Mouse (Mus musculus): ENCODE measurements around the gene Pdk1. TPM values are rescaled to one million over a fixed set of nuclear protein-coding genes. Genes with fewer than 3 reads are reported as not detected.
"Not testable (repeated sequence)": the region's sequence is repeated elsewhere in the genome, so short reads cannot be mapped to it uniquely, and the experiment has no call there.

Gene Pdk1
- polyA plus RNA-seq, 1 experiment from 2014 or later: 40.5 TPM

DNA sequence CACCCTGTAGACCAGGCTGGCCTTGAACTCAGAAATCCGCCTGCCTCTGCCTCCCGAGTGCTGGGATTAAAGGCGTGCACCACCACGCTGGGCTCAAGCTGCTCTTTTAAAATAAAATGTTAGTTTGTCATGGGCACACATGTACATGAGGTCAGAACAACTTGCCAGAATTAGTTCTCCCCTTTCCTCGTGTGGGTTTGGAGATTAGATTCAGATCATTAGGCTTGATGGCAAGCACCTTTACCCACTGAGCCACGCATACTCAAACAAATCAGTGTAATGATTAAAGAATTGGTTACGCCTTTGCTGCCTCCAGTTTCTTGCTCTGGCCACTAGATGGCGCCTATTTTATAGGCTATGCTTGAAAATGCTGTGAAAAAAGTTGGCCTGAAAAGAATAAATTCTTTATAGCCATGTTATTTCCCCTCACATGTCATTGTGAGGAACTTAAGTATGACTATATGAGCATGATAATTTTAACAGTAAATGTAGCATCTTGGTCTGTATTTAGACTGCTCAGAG lies 25.4 kb downstream of the Pdk1 start:
- no peak overlapping the region for H3K27ac ChIP-seq (ENCODE audit: low read depth, low read length)
- no peak overlapping the region for H3K9ac ChIP-seq (ENCODE audit: low read depth, low read length)
- H3K4me1 ChIP-seq (ENCODE audit: control insufficient read depth, insufficient read depth, low read length): 0 out of 2 replicates have a peak, but pooled peaks cover 6% of the 10 kb centered on the region
- WGBS: 53% methylated on average over 8 of the region's 8 CpGs
- no peaks in the 10 kb centered on the region for H3K36me3 ChIP-seq (ENCODE audit: control insufficient read depth, insufficient read depth, low read length)
- H3K4me3 ChIP-seq (ENCODE audit: low read length): no peak overlapping the region
- H3K9me3 ChIP-seq (ENCODE audit: control insufficient read depth, low read length): no peaks in the 10 kb centered on the region
- H3K27me3 ChIP-seq (ENCODE audit: control insufficient read depth, insufficient read depth, low read length): no peaks in the 10 kb centered on the region
- 0 out of 2 replicates have a peak, but pooled peaks have one; percentile 49 for ATAC-seq (ENCODE audit: low FRiP score, low TSS enrichment)
- no peak overlapping the region for H3K4me2 ChIP-seq (replicated peaks; ENCODE audit: low read depth, low read length)

DNA sequence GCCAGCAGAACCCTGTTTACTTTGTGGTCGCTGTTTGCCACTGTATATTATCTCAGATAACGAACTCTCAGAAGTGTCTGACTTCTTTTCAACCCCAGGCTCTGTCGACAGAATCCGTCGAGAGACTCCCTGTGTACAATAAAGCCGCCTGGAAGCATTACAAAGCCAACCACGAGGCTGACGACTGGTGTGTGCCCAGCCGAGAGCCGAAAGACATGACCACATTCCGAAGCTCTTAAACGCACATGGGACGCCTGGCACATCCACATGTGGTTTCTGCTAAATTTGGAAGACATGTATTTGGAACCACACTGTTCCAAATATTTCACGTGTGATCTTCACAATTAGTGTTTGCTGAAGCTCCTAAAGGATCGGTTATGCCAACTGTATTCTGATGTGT lies 26.9 kb downstream of the Pdk1 start:
- H3K4me2 ChIP-seq (replicated peaks; ENCODE audit: low read depth, low read length): no peak overlapping the region
- ATAC-seq (ENCODE audit: low FRiP score, low TSS enrichment): no peak
- H3K4me3 ChIP-seq (ENCODE audit: low read length): no peak overlapping the region
- 92% methylated on average over 15 of the region's 15 CpGs for WGBS
- H3K9ac ChIP-seq (ENCODE audit: low read depth, low read length): no peak overlapping the region
- H3K27ac ChIP-seq (ENCODE audit: low read depth, low read length): no peak overlapping the region
- H3K27me3 ChIP-seq (ENCODE audit: control insufficient read depth, insufficient read depth, low read length): no peaks in the 10 kb centered on the region
- 0 out of 2 replicates have a peak, but pooled peaks cover 6% of the 10 kb centered on the region for H3K4me1 ChIP-seq (ENCODE audit: control insufficient read depth, insufficient read depth, low read length)
- H3K36me3 ChIP-seq (ENCODE audit: control insufficient read depth, insufficient read depth, low read length): no peaks in the 10 kb centered on the region
- no peaks in the 10 kb centered on the region for H3K9me3 ChIP-seq (ENCODE audit: control insufficient read depth, low read length)

DNA sequence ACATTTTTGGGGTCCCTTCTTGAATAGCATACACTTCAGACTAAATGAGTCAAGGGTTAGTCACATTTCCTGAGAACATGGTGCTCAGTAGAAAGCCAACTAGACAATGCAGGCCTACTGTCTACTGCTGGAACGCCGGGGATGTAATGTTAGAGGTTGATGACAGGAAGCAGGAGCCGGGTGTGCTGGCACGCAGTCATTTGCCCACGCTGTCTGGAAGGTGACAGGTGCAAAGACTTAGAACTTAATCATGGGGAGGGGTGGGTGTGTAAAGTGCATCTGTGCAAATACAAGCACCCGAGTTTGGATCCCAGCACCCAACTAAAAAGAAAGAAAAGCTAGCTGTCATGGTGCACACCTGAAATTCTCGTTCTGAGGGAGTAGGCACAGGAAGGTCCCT lies 32.1 kb downstream of the Pdk1 start:
- ATAC-seq (ENCODE audit: low FRiP score, low TSS enrichment): no peak
- H3K27ac ChIP-seq (ENCODE audit: low read depth, low read length): no peak overlapping the region
- no peak overlapping the region for H3K4me2 ChIP-seq (replicated peaks; ENCODE audit: low read depth, low read length)
- H3K4me1 ChIP-seq (ENCODE audit: control insufficient read depth, insufficient read depth, low read length): no peaks in the 10 kb centered on the region
- H3K9ac ChIP-seq (ENCODE audit: low read depth, low read length): no peak overlapping the region
- H3K36me3 ChIP-seq (ENCODE audit: control insufficient read depth, insufficient read depth, low read length): no peaks in the 10 kb centered on the region
- 87% methylated on average over 7 of the region's 7 CpGs for WGBS
- no peaks in the 10 kb centered on the region for H3K9me3 ChIP-seq (ENCODE audit: control insufficient read depth, low read length)
- no peaks in the 10 kb centered on the region for H3K27me3 ChIP-seq (ENCODE audit: control insufficient read depth, insufficient read depth, low read length)
- H3K4me3 ChIP-seq (ENCODE audit: low read length): no peak overlapping the region

DNA sequence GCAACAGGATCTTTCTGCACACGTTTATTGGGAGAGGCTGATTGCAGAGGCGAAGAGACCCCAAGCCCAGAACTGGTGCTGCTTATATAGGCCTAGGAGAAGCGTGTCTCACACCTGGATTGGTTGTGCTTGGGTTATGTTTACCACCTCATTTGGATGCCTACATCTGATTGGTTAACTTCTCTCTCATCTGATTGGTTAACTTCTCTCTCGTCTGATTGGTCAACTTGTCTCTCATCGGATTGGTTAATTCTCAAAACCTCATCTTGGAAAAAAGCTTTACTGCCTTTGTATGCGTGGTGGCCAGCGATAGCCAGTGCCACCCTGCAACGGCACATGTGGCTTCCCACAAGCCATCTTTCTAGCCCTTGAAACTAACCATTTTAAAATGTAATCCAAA lies 33.3 kb downstream of the Pdk1 start:
- not testable (repeated sequence) for H3K27me3 ChIP-seq (ENCODE audit: control insufficient read depth, insufficient read depth, low read length); H3K36me3 ChIP-seq (ENCODE audit: control insufficient read depth, insufficient read depth, low read length); H3K9me3 ChIP-seq (ENCODE audit: control insufficient read depth, low read length); H3K4me1 ChIP-seq (ENCODE audit: control insufficient read depth, insufficient read depth, low read length); H3K27ac ChIP-seq (ENCODE audit: low read depth, low read length); ATAC-seq (ENCODE audit: low FRiP score, low TSS enrichment); H3K9ac ChIP-seq (ENCODE audit: low read depth, low read length); H3K4me3 ChIP-seq (ENCODE audit: low read length); H3K4me2 ChIP-seq (replicated peaks; ENCODE audit: low read depth, low read length)
- WGBS: 94% methylated on average over 8 of the region's 8 CpGs

DNA sequence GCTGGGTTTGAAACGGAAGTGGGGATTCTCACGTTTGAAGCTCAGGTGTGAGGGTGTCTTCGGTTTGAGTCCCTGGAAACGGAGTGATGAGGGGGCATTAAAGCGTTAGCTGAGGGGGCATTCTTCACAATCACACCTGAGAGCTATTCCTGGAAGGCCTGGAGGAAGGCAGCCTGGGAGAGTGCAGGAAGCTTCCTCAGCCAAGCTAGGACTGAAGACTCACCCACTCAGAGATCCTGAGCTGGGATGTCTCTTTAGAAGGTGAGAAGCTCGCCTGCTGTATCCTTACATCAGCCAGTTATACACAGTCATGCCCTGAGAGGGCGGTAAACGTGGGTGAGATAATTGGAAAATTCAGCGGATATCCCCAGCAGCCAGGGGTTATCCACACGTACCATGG lies 40.9 kb downstream of the Pdk1 start:
- Histone ChIP-seq H3K9me3 (ENCODE audit: control insufficient read depth, low read length) (no peaks in the 10 kb centered on the region), H3K9ac (ENCODE audit: low read depth, low read length) (no peak overlapping the region), H3K27me3 (ENCODE audit: control insufficient read depth, insufficient read depth, low read length) (no peaks in the 10 kb centered on the region), H3K36me3 (ENCODE audit: control insufficient read depth, insufficient read depth, low read length) (no peaks in the 10 kb centered on the region), H3K4me2 (replicated peaks; ENCODE audit: low read depth, low read length) (no peak overlapping the region), H3K4me1 (ENCODE audit: control insufficient read depth, insufficient read depth, low read length) (no peaks in the 10 kb centered on the region), H3K4me3 (ENCODE audit: low read length) (no peak overlapping the region), H3K27ac (ENCODE audit: low read depth, low read length) (no peak overlapping the region)
- 76% methylated on average over 10 of the region's 10 CpGs for WGBS
- no peak for ATAC-seq (ENCODE audit: low FRiP score, low TSS enrichment)

DNA sequence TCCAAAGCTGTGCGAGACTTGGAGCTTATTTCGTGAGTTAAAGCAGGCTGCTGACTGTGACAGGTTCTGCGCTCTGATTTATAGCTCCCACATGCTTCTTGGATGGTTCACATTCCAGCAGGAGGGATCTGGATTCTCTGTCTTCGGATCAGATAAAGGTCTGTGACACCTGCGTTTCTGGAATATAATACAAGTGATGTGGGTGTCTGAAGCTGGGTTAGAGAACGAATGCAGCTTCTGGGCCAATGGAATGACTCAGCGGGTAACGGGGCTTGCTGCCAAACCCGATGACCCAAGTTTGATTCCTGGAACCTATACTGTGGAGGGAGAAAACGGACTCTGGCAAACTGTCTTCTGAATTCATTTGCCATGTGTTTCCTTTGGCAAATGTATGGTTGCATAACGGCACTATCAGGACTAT lies 46.2 kb downstream of the Pdk1 start:
- no peak overlapping the region for H3K27ac ChIP-seq (ENCODE audit: low read depth, low read length)
- no peaks in the 10 kb centered on the region for H3K27me3 ChIP-seq (ENCODE audit: control insufficient read depth, insufficient read depth, low read length)
- WGBS: 45% methylated on average over 11 of the region's 11 CpGs
- ATAC-seq (ENCODE audit: low FRiP score, low TSS enrichment): peak; percentile 73; the same call in 1 of the 2 replicates
- H3K4me2 ChIP-seq (replicated peaks; ENCODE audit: low read depth, low read length): no peak overlapping the region
- H3K9me3 ChIP-seq (ENCODE audit: control insufficient read depth, low read length): no peaks in the 10 kb centered on the region
- H3K9ac ChIP-seq (ENCODE audit: low read depth, low read length): no peak overlapping the region
- H3K4me3 ChIP-seq (ENCODE audit: low read length): no peak overlapping the region
- H3K36me3 ChIP-seq (ENCODE audit: control insufficient read depth, insufficient read depth, low read length): no peaks in the 10 kb centered on the region
- no peaks in the 10 kb centered on the region for H3K4me1 ChIP-seq (ENCODE audit: control insufficient read depth, insufficient read depth, low read length)

DNA sequence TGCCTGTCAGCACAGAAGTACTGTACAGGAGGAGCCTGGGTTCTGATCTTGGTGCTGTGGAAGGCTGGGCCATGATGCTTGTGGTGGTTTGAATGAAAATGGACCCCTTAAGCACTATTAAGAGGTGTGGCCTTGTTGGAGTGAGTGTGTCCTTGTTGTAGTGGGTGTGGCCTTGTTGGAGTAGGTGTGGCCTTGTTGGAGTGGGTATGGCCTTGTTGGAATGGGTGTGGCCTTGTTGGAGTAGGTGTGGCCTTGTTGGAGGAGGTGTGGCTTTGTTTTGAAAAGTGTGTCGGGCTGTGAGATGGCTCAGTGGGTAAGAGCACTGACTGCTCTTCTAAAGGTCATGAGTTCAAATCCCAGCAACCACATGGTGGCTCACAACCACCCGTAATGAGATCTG lies 51.9 kb downstream of the Pdk1 start:
- H3K36me3 ChIP-seq (ENCODE audit: control insufficient read depth, insufficient read depth, low read length); H3K27ac ChIP-seq (ENCODE audit: low read depth, low read length); ATAC-seq (ENCODE audit: low FRiP score, low TSS enrichment); H3K27me3 ChIP-seq (ENCODE audit: control insufficient read depth, insufficient read depth, low read length); H3K9me3 ChIP-seq (ENCODE audit: control insufficient read depth, low read length); H3K4me2 ChIP-seq (replicated peaks; ENCODE audit: low read depth, low read length); H3K4me1 ChIP-seq (ENCODE audit: control insufficient read depth, insufficient read depth, low read length); H3K9ac ChIP-seq (ENCODE audit: low read depth, low read length); H3K4me3 ChIP-seq (ENCODE audit: low read length): not testable (repeated sequence)
- 90% methylated on average over 1 of the region's 2 CpGs for WGBS

DNA sequence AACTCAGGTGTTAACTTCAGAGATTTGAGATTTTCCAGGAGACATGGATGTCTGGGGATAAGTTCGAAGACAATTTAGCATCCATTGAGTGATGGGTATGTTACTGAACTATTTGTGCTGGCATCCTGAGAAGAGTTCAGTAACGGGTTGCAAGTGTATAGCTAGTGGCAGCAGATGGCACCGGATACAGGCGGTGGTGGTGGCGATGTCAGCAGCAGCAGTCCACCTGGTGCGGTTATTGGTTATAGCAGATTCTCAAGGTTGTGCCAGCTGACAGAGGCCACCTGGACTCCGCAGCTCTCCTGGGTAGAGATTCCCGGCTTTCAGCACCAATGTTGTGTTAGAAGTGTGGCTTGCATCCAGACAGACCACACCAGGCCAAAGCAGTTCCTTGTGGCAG lies 61.0 kb downstream of the Pdk1 start:
- no peak for ATAC-seq (ENCODE audit: low FRiP score, low TSS enrichment)
- no peaks in the 10 kb centered on the region for H3K27me3 ChIP-seq (ENCODE audit: control insufficient read depth, insufficient read depth, low read length)
- no peak overlapping the region for H3K4me3 ChIP-seq (ENCODE audit: low read length)
- H3K4me2 ChIP-seq (replicated peaks; ENCODE audit: low read depth, low read length): no peak overlapping the region
- H3K27ac ChIP-seq (ENCODE audit: low read depth, low read length): no peak overlapping the region
- H3K36me3 ChIP-seq (ENCODE audit: control insufficient read depth, insufficient read depth, low read length): no peaks in the 10 kb centered on the region
- 86% methylated on average over 8 of the region's 8 CpGs for WGBS
- no peaks in the 10 kb centered on the region for H3K9me3 ChIP-seq (ENCODE audit: control insufficient read depth, low read length)
- H3K9ac ChIP-seq (ENCODE audit: low read depth, low read length): no peak overlapping the region
- H3K4me1 ChIP-seq (ENCODE audit: control insufficient read depth, insufficient read depth, low read length): no peaks in the 10 kb centered on the region

DNA sequence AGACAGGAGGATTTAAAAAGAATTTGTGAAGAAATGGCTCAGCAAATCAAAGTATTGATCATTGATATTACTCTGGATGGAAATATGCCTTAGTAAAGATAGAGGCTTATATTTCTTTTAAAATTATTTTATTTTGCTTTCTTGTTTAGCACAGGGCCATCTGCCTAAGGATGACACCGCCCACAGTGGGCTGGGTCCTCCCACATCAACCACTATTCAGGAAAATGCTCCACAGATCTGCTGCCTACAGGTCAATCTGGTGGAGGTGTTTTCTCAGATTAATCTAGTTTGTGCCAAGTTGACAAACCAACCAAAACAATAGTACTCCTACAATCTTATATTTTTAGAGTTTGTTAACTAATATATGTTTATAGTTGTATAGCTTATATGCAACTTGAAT lies 63.7 kb downstream of the Pdk1 start:
- H3K9me3 ChIP-seq (ENCODE audit: control insufficient read depth, low read length): no peaks in the 10 kb centered on the region
- H3K27ac ChIP-seq (ENCODE audit: low read depth, low read length): no peak overlapping the region
- H3K4me2 ChIP-seq (replicated peaks; ENCODE audit: low read depth, low read length): no peak overlapping the region
- H3K9ac ChIP-seq (ENCODE audit: low read depth, low read length): no peak overlapping the region
- H3K36me3 ChIP-seq (ENCODE audit: control insufficient read depth, insufficient read depth, low read length): no peaks in the 10 kb centered on the region
- H3K4me3 ChIP-seq (ENCODE audit: low read length): no peak overlapping the region
- WGBS: 94% methylated on average over 1 of the region's 1 CpGs
- no peak for ATAC-seq (ENCODE audit: low FRiP score, low TSS enrichment)
- H3K27me3 ChIP-seq (ENCODE audit: control insufficient read depth, insufficient read depth, low read length): no peaks in the 10 kb centered on the region
- no peaks in the 10 kb centered on the region for H3K4me1 ChIP-seq (ENCODE audit: control insufficient read depth, insufficient read depth, low read length)
